Mouse (Mus musculus): ENCODE measurements around the gene Olfr1354.
"Not testable (repeated sequence)": the region's sequence is repeated elsewhere in the genome, so short reads cannot be mapped to it uniquely, and the experiment has no call there.

DNA sequence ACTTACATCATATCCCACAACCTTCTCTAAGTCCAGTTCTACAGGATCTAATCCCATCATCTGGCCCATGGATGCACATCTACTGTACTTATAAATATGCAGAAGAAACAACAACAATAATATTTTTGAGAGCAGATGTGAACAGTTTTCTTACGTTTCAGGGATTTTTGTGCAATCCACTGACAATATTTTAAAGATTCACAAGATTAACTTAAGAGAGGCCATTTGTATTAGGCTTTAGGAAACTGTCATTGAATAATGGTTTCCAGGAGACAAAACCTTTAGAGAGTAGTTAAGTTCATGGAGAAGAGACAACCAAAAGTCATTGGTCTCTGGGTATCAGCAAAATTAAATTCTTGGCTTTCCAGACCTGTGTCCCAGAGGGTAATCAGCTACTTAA, at the start of gene Olfr1354:
- TF ChIP-seq POLR2A (IDR thresholded peaks at IDR 0.05; ENCODE audit: low read depth, low read length); CTCF (IDR thresholded peaks at IDR 0.05; ENCODE audit: borderline replicate concordance, insufficient read depth, low read length): not testable (repeated sequence)
